Mouse (Mus musculus): ENCODE results near the gene Crtc3. TPM values are rescaled to one million over a fixed set of nuclear protein-coding genes. Genes with fewer than 3 reads are reported as not detected.

The Crtc3 gene
- polyA plus RNA-seq, 1 experiment from 2014 or later, result 4.3 TPM

DNA sequence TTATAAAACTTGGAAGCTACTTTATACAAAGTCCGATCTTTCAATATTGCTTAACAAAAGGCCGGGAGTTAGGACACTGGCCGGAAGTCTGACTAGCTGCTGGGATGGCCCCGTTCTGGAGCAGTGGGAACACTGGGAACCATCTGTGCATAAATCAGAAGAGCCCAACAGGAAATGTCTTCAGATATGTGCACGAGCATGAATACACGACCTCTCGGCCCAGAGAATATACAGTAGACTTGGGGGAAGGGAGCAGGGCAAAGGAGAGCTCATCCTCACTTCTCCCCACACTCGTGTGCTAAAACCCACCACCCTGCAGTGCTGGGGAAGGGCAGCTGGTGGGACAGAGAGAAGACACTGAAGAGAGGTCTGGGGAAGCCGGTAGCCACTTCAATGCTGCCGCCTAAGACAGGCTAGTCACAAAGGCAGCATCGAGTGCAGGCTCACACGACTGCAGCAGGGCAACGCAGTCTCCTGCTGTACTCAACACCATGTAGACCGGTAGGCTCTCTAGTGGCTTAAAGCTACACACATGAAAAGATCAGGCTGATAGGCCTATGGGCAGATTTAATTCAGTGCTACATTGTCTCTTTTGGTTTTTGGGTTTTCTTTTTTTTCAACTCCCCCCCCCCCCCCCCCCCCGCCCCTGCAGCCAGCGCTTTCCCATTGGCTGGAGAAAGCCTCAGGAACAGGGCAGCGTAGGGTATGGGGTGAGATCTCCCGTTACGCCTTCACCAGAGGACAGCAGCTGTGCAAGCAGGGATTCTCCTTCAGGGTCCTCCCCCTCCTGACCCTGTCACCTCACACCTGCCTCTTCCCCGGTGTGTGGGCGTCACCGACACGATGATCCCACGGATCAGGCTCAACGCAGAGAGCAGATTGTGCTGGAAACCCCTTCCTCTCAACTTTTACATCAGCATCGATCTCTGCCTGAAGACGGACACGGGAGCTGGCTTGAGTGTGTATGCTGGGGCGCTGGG lies 101.7 kb downstream of the Crtc3 start:
- Histone ChIP-seq H3K4me1 (ENCODE audit: control insufficient read depth, low read depth, low read length) (peaks cover 7% of the 10 kb centered on the region), H3K27me3 (ENCODE audit: control insufficient read depth, insufficient read depth, low read depth, low read length) (no peaks in the 10 kb centered on the region), H3K9ac (ENCODE audit: low read depth, low read length) (no peak overlapping the region), H3K4me2 (ENCODE audit: low read depth, low read length) (no peak overlapping the region), H3K36me3 (ENCODE audit: control insufficient read depth, insufficient read depth) (0 out of 2 replicates have a peak, but pooled peaks cover 2% of the 10 kb centered on the region), H3K27ac (ENCODE audit: low read length) (0 out of 2 replicates have a peak overlapping the region, but pooled peaks have one; percentile 23), H3K9me3 (replicated peaks; ENCODE audit: control insufficient read depth, low read length) (no peaks in the 10 kb centered on the region), H3K4me3 (ENCODE audit: low read depth, low read length) (no peak overlapping the region)
- WGBS (ENCODE audit: insufficient replicate concordance), result 42% methylated on average over 28 of the region's 29 CpGs
- no peak for ATAC-seq (ENCODE audit: low read depth)

DNA sequence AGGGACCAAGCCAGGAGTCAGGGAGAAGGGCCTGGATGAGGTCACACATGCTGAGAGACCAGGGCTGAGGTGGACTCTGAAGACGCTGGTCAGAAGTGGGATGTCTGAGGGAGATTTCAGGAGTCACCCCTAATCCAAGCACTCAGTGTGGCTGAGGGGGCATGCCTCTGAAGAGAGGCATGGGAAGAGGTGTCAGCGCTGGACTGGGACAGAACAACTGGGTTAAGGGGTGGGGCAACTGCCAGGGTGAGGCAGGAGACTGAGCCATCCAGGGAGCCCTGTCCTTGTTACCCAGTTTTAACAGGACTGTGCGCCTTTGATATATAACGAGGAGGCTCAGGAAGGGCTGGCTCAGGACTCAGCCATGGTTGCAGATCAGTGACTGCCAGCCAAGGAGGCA lies 102.5 kb downstream of the Crtc3 start:
- Histone ChIP-seq H3K4me1 (ENCODE audit: control insufficient read depth, low read depth, low read length) (peaks cover 7% of the 10 kb centered on the region), H3K4me3 (ENCODE audit: low read depth, low read length) (no peak overlapping the region), H3K27me3 (ENCODE audit: control insufficient read depth, insufficient read depth, low read depth, low read length) (no peaks in the 10 kb centered on the region), H3K4me2 (ENCODE audit: low read depth, low read length) (no peak overlapping the region), H3K36me3 (ENCODE audit: control insufficient read depth, insufficient read depth) (no peaks in the 10 kb centered on the region), H3K9ac (ENCODE audit: low read depth, low read length) (no peak overlapping the region), H3K9me3 (replicated peaks; ENCODE audit: control insufficient read depth, low read length) (no peaks in the 10 kb centered on the region), H3K27ac (ENCODE audit: low read length) (no peak overlapping the region)
- 50% methylated on average over 4 of the region's 4 CpGs for WGBS (ENCODE audit: insufficient replicate concordance)
- no peak for ATAC-seq (ENCODE audit: low read depth)

DNA sequence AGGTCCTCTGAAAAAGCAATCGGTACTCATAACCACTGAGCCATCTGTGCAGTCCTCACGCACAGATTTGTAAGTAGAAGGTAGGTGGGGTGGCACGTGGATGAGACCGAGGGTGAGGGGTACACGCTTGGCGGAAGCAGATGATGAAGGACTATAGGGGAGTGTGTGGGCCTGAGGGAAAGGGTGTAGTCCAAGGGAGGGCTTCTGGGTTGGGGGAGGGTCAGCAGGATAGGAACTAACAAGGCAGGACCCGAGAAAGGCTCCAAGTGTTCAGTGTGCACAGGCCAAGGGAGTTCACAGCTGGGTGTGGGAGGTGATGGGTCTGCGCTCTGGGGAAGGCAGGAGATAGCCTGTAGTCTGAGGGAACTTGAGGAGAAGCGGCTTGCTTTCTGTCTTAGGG lies 103.3 kb downstream of the Crtc3 start:
- no peak for ATAC-seq (ENCODE audit: low read depth)
- H3K4me2 ChIP-seq (ENCODE audit: low read depth, low read length), result no peak overlapping the region
- WGBS (ENCODE audit: insufficient replicate concordance), result 65% methylated on average over 9 of the region's 9 CpGs
- H3K27ac ChIP-seq (ENCODE audit: low read length), result no peak overlapping the region
- no peak overlapping the region for H3K9ac ChIP-seq (ENCODE audit: low read depth, low read length)
- H3K4me1 ChIP-seq (ENCODE audit: control insufficient read depth, low read depth, low read length), result peaks cover 7% of the 10 kb centered on the region
- H3K9me3 ChIP-seq (replicated peaks; ENCODE audit: control insufficient read depth, low read length), result no peaks in the 10 kb centered on the region
- no peaks in the 10 kb centered on the region for H3K27me3 ChIP-seq (ENCODE audit: control insufficient read depth, insufficient read depth, low read depth, low read length)
- no peaks in the 10 kb centered on the region for H3K36me3 ChIP-seq (ENCODE audit: control insufficient read depth, insufficient read depth)
- no peak overlapping the region for H3K4me3 ChIP-seq (ENCODE audit: low read depth, low read length)

DNA sequence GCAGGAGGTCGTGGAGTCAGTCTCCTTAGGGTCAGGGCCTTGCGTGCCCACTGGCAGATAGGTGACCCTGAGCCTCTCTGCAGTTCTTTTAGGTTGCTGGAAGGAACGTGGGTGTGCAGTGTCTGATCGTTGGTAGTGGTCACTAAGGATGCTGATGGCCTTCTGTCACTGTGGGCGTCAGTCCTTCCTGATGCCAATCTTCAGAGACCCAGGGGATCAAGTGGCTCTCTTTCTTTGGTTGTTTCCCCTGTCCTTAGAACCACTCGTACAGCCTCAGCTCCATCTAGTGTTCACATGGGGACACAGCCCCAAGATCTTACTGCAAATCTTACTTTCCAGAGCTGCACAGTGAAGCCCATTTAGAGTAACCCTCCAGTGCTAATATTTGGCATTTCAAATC lies 104.7 kb downstream of the Crtc3 start:
- H3K4me3 ChIP-seq (ENCODE audit: low read depth, low read length), result no peak overlapping the region
- peaks cover 7% of the 10 kb centered on the region for H3K4me1 ChIP-seq (ENCODE audit: control insufficient read depth, low read depth, low read length)
- H3K36me3 ChIP-seq (ENCODE audit: control insufficient read depth, insufficient read depth), result no peaks in the 10 kb centered on the region
- H3K27ac ChIP-seq (ENCODE audit: low read length), result no peak overlapping the region
- 28% methylated on average over 6 of the region's 6 CpGs for WGBS (ENCODE audit: insufficient replicate concordance)
- ATAC-seq (ENCODE audit: low read depth), result no peak
- H3K9me3 ChIP-seq (replicated peaks; ENCODE audit: control insufficient read depth, low read length), result no peaks in the 10 kb centered on the region
- no peak overlapping the region for H3K9ac ChIP-seq (ENCODE audit: low read depth, low read length)
- no peaks in the 10 kb centered on the region for H3K27me3 ChIP-seq (ENCODE audit: control insufficient read depth, insufficient read depth, low read depth, low read length)
- H3K4me2 ChIP-seq (ENCODE audit: low read depth, low read length), result no peak overlapping the region

DNA sequence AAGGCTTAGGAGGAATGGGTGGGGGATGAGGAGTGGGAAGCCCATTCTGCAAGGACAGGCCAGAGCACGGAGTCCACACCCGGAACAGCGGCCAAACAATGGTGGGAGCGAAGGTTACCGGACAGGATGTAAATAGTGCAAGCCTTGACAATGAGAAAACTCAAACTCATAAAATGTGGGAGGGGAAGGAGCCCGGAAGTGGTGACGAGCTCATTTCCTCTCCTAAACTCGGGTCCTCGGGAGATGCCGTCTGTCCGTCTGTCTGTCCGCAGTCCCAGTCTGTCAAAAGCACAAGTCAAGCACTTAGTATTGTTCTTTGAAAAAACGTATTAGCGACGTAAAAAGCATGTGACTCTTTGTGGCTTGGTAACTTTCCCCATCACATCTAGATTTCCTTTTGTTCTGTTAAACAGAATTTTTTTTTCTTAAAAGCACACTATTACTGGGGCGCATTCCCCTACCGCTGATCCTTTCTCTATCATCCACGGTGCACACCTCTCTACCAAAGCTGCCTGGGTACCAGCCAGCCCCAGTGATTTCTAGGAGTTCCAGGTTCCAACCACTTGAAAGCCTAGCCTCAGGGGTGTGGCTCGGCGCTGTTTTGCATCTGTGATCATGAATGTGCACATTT lies 105.7 kb downstream of the Crtc3 start:
- WGBS (ENCODE audit: insufficient replicate concordance), result 14% methylated on average over 20 of the region's 20 CpGs
- Histone ChIP-seq H3K36me3 (ENCODE audit: control insufficient read depth, insufficient read depth) (no peaks in the 10 kb centered on the region), H3K4me1 (ENCODE audit: control insufficient read depth, low read depth, low read length) (peaks cover 7% of the 10 kb centered on the region), H3K9me3 (replicated peaks; ENCODE audit: control insufficient read depth, low read length) (no peaks in the 10 kb centered on the region), H3K4me3 (ENCODE audit: low read depth, low read length) (peak overlapping the region; percentile 15; the same call in 1 of the 2 replicates), H3K27ac (ENCODE audit: low read length) (no peak overlapping the region), H3K27me3 (ENCODE audit: control insufficient read depth, insufficient read depth, low read depth, low read length) (no peaks in the 10 kb centered on the region), H3K4me2 (ENCODE audit: low read depth, low read length) (peak overlapping the region; percentile 39), H3K9ac (ENCODE audit: low read depth, low read length) (no peak overlapping the region)
- ATAC-seq (ENCODE audit: low read depth), result peak; percentile 45; the same call in 1 of the 2 replicates

DNA sequence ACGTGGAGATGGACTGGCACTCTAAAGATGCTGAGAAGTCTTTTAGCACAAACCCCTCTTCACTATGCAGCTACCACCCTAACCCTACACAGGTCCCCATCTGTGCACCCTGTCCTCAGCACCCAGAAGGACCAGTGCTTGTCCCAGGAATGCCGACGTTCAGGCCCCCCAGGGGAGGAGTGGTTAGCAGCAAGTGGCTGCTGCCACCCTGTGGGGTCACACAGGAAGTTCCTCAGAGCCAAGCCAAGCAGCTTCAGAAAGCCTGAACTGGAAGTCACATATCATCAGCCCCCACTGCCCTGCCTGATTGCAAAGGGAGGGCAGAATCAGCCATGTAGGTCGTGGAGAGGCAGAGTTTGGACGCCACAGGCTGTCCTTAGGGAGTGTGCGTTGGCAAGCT lies 108.3 kb downstream of the Crtc3 start:
- ATAC-seq (ENCODE audit: low read depth), result no peak
- no peak overlapping the region for H3K4me3 ChIP-seq (ENCODE audit: low read depth, low read length)
- H3K4me1 ChIP-seq (ENCODE audit: control insufficient read depth, low read depth, low read length), result peaks cover 7% of the 10 kb centered on the region
- H3K27me3 ChIP-seq (ENCODE audit: control insufficient read depth, insufficient read depth, low read depth, low read length), result no peaks in the 10 kb centered on the region
- no peak overlapping the region for H3K27ac ChIP-seq (ENCODE audit: low read length)
- WGBS (ENCODE audit: insufficient replicate concordance), result 22% methylated on average over 6 of the region's 6 CpGs
- no peaks in the 10 kb centered on the region for H3K36me3 ChIP-seq (ENCODE audit: control insufficient read depth, insufficient read depth)
- H3K9ac ChIP-seq (ENCODE audit: low read depth, low read length), result no peak overlapping the region
- no peaks in the 10 kb centered on the region for H3K9me3 ChIP-seq (replicated peaks; ENCODE audit: control insufficient read depth, low read length)
- no peak overlapping the region for H3K4me2 ChIP-seq (ENCODE audit: low read depth, low read length)

DNA sequence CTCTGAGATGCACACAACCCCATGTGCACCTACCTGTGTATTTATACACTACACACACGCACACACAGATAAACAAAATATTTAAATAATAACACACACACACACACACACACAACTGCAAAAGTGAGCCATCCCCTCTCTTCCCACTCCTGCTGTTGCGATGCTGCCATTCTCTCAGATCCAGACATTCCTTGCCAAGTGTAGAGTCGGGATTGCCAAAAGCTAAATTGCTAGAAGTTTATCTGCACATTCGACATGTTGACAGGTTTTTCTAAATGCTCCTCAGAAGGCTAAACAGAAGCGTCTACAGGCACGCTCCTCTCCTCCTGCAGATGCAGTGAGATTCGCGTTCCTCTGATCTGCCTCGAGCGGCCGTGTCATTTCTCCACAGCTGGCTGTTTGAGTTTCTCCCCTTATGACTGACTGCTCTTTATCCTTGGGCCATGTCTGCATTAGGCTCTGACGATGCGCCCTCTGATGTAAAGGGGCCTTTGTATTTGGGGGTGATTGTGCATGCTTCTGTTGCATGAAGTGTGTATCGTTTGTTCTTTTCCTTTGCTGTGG lies 111.2 kb downstream of the Crtc3 start:
- Histone ChIP-seq H3K9ac (ENCODE audit: low read depth, low read length) (no peak overlapping the region), H3K4me2 (ENCODE audit: low read depth, low read length) (no peak overlapping the region), H3K27ac (ENCODE audit: low read length) (no peak overlapping the region), H3K4me3 (ENCODE audit: low read depth, low read length) (no peak overlapping the region), H3K27me3 (ENCODE audit: control insufficient read depth, insufficient read depth, low read depth, low read length) (no peaks in the 10 kb centered on the region), H3K9me3 (replicated peaks; ENCODE audit: control insufficient read depth, low read length) (no peaks in the 10 kb centered on the region), H3K36me3 (ENCODE audit: control insufficient read depth, insufficient read depth) (no peaks in the 10 kb centered on the region), H3K4me1 (ENCODE audit: control insufficient read depth, low read depth, low read length) (peaks cover under 1% of the 10 kb centered on the region; the same call in 1 of the 2 replicates)
- ATAC-seq (ENCODE audit: low read depth), result no peak
- 69% methylated on average over 14 of the region's 14 CpGs for WGBS (ENCODE audit: insufficient replicate concordance)

- no peak overlapping the region for H3K27ac ChIP-seq (ENCODE audit: low read length)
- no peaks in the 10 kb centered on the region; the same call in 1 of the 2 replicates for H3K4me1 ChIP-seq (ENCODE audit: control insufficient read depth, low read depth, low read length)
- no peak overlapping the region for H3K4me2 ChIP-seq (ENCODE audit: low read depth, low read length)
- H3K9ac ChIP-seq (ENCODE audit: low read depth, low read length), result no peak overlapping the region
- no peaks in the 10 kb centered on the region for H3K9me3 ChIP-seq (replicated peaks; ENCODE audit: control insufficient read depth, low read length)
- WGBS (ENCODE audit: insufficient replicate concordance), result 52% methylated on average over 3 of the region's 3 CpGs
- no peak for ATAC-seq (ENCODE audit: low read depth)
- no peak overlapping the region for H3K4me3 ChIP-seq (ENCODE audit: low read depth, low read length)
- no peaks in the 10 kb centered on the region for H3K36me3 ChIP-seq (ENCODE audit: control insufficient read depth, insufficient read depth)
- H3K27me3 ChIP-seq (ENCODE audit: control insufficient read depth, insufficient read depth, low read depth, low read length), result no peaks in the 10 kb centered on the region
These were observed 112.1 kb downstream of the Crtc3 start for GRCm38 (mm10) chr7:80576626-80577025.
